Mouse (Mus musculus): ENCODE results near the gene Yy1. TPM values are rescaled to one million over a fixed set of nuclear protein-coding genes. Genes with fewer than 3 reads are reported as not detected.

The Yy1 gene
- polyA plus RNA-seq, 1 experiment = 6.9 TPM

- Histone ChIP-seq H3K4me3 (ENCODE audit: control insufficient read depth, low read depth, low read length) (no peak overlapping the region), H3K4me1 (ENCODE audit: control insufficient read depth, insufficient read depth, low read length) (peaks cover 9% of the 10 kb centered on the region), H3K27me3 (ENCODE audit: control insufficient read depth, insufficient read depth, low read length) (no peaks in the 10 kb centered on the region), H3K27ac (ENCODE audit: control insufficient read depth, insufficient read depth, low read depth, low read length) (no peak overlapping the region), H3K36me3 (ENCODE audit: control insufficient read depth, insufficient read depth, low read length) (no peaks in the 10 kb centered on the region)
- TF ChIP-seq CTCF (IDR thresholded peaks at IDR 0.05; ENCODE audit: control insufficient read depth, insufficient read depth, insufficient replicate concordance, low read depth, low read length) (no peak), POLR2A (IDR thresholded peaks at IDR 0.05; ENCODE audit: control insufficient read depth, low read depth, low read length) (no peak)
These were observed 33.6 kb downstream of the Yy1 start for GRCm38 (mm10) chr12:108826282-108826957.

- H3K27me3 ChIP-seq (ENCODE audit: control insufficient read depth, insufficient read depth, low read length) = no peaks in the 10 kb centered on the region
- TF ChIP-seq POLR2A (IDR thresholded peaks at IDR 0.05; ENCODE audit: control insufficient read depth, low read depth, low read length) = no peak
- TF ChIP-seq CTCF (IDR thresholded peaks at IDR 0.05; ENCODE audit: control insufficient read depth, insufficient read depth, insufficient replicate concordance, low read depth, low read length) = no peak
- H3K27ac ChIP-seq (ENCODE audit: control insufficient read depth, insufficient read depth, low read depth, low read length) = no peak overlapping the region
- H3K36me3 ChIP-seq (ENCODE audit: control insufficient read depth, insufficient read depth, low read length) = no peaks in the 10 kb centered on the region
- H3K4me3 ChIP-seq (ENCODE audit: control insufficient read depth, low read depth, low read length) = no peak overlapping the region
- peaks cover 9% of the 10 kb centered on the region for H3K4me1 ChIP-seq (ENCODE audit: control insufficient read depth, insufficient read depth, low read length)
These were observed 34.3 kb downstream of the Yy1 start for GRCm38 (mm10) chr12:108826958-108827535.

GRCm38 (mm10) chr12:108827641-108828040 is 34.9 kb downstream of the Yy1 start:
- Histone ChIP-seq H3K4me3 (ENCODE audit: control insufficient read depth, low read depth, low read length) (no peak overlapping the region), H3K4me1 (ENCODE audit: control insufficient read depth, insufficient read depth, low read length) (peaks cover 9% of the 10 kb centered on the region), H3K27me3 (ENCODE audit: control insufficient read depth, insufficient read depth, low read length) (no peaks in the 10 kb centered on the region), H3K27ac (ENCODE audit: control insufficient read depth, insufficient read depth, low read depth, low read length) (no peak overlapping the region), H3K36me3 (ENCODE audit: control insufficient read depth, insufficient read depth, low read length) (no peaks in the 10 kb centered on the region)
- no peak for TF ChIP-seq POLR2A (IDR thresholded peaks at IDR 0.05; ENCODE audit: control insufficient read depth, low read depth, low read length)
- no peak for TF ChIP-seq CTCF (IDR thresholded peaks at IDR 0.05; ENCODE audit: control insufficient read depth, insufficient read depth, insufficient replicate concordance, low read depth, low read length)

DNA sequence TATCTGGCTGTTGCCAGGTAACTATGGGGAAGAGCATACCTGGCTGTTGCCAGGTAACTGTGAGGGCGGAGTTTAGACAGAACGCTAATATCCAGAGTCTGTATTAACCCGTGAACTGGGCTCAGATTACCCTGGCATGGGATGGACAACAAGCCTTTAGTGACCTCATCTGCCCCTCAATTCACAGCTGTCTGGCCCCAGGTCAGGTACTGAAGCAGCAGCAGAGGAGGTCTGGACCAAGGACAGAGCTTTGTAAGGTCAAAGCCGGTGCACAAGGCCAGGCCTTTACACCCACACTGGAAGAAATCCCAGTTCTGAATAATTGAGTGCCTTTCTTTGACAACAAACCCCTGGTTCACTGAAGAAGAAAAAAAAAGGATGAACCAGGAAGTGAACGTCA is 36.9 kb downstream of the Yy1 start:
- peaks cover 10% of the 10 kb centered on the region for H3K4me1 ChIP-seq (ENCODE audit: control insufficient read depth, insufficient read depth, low read length)
- no peak overlapping the region for H3K27ac ChIP-seq (ENCODE audit: control insufficient read depth, insufficient read depth, low read depth, low read length)
- H3K27me3 ChIP-seq (ENCODE audit: control insufficient read depth, insufficient read depth, low read length) = no peaks in the 10 kb centered on the region
- H3K4me3 ChIP-seq (ENCODE audit: control insufficient read depth, low read depth, low read length) = peak overlapping the region; percentile 80
- no peak for TF ChIP-seq POLR2A (IDR thresholded peaks at IDR 0.05; ENCODE audit: control insufficient read depth, low read depth, low read length)
- no peak for TF ChIP-seq CTCF (IDR thresholded peaks at IDR 0.05; ENCODE audit: control insufficient read depth, insufficient read depth, insufficient replicate concordance, low read depth, low read length)
- H3K36me3 ChIP-seq (ENCODE audit: control insufficient read depth, insufficient read depth, low read length) = no peaks in the 10 kb centered on the region

- peak overlapping the region; percentile 80 for H3K4me3 ChIP-seq (ENCODE audit: control insufficient read depth, low read depth, low read length)
- H3K27me3 ChIP-seq (ENCODE audit: control insufficient read depth, insufficient read depth, low read length) = no peaks in the 10 kb centered on the region
- H3K36me3 ChIP-seq (ENCODE audit: control insufficient read depth, insufficient read depth, low read length) = no peaks in the 10 kb centered on the region
- no peak overlapping the region for H3K27ac ChIP-seq (ENCODE audit: control insufficient read depth, insufficient read depth, low read depth, low read length)
- no peak for TF ChIP-seq CTCF (IDR thresholded peaks at IDR 0.05; ENCODE audit: control insufficient read depth, insufficient read depth, insufficient replicate concordance, low read depth, low read length)
- no peak for TF ChIP-seq POLR2A (IDR thresholded peaks at IDR 0.05; ENCODE audit: control insufficient read depth, low read depth, low read length)
- H3K4me1 ChIP-seq (ENCODE audit: control insufficient read depth, insufficient read depth, low read length) = peaks cover 16% of the 10 kb centered on the region
These were observed 37.6 kb downstream of the Yy1 start for GRCm38 (mm10) chr12:108830358-108830757.

- no peak overlapping the region for H3K4me3 ChIP-seq (ENCODE audit: control insufficient read depth, low read depth, low read length)
- H3K27ac ChIP-seq (ENCODE audit: control insufficient read depth, insufficient read depth, low read depth, low read length) = no peak overlapping the region
- no peaks in the 10 kb centered on the region for H3K27me3 ChIP-seq (ENCODE audit: control insufficient read depth, insufficient read depth, low read length)
- peaks cover 26% of the 10 kb centered on the region for H3K4me1 ChIP-seq (ENCODE audit: control insufficient read depth, insufficient read depth, low read length)
- H3K36me3 ChIP-seq (ENCODE audit: control insufficient read depth, insufficient read depth, low read length) = no peaks in the 10 kb centered on the region
- TF ChIP-seq POLR2A (IDR thresholded peaks at IDR 0.05; ENCODE audit: control insufficient read depth, low read depth, low read length) (no peak), CTCF (IDR thresholded peaks at IDR 0.05; ENCODE audit: control insufficient read depth, insufficient read depth, insufficient replicate concordance, low read depth, low read length) (no peak)
These were observed 39.3 kb downstream of the Yy1 start for GRCm38 (mm10) chr12:108831966-108832643.

DNA sequence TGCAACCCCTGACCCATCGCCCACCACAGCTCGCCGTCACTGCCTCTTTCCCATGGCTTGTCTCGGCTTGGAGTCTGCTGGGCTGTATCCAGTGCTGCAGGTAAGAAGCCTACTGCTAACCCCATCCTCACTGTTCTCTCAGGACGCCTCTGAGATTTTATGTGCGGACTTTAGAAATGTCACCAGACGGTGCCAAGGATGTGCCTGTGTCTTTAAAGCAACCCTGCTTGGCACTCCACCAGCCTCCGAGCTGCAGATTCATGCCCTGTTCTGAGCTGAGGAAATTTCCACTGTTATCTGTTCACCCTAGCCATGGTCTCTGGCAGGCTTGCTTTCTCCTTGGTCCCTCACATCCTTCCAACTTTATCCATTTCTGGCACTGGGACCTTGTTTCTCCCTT is 40.1 kb downstream of the Yy1 start:
- H3K36me3 ChIP-seq (ENCODE audit: control insufficient read depth, insufficient read depth, low read length) = no peaks in the 10 kb centered on the region
- H3K27me3 ChIP-seq (ENCODE audit: control insufficient read depth, insufficient read depth, low read length) = no peaks in the 10 kb centered on the region
- H3K4me1 ChIP-seq (ENCODE audit: control insufficient read depth, insufficient read depth, low read length) = peaks cover 26% of the 10 kb centered on the region
- H3K27ac ChIP-seq (ENCODE audit: control insufficient read depth, insufficient read depth, low read depth, low read length) = no peak overlapping the region
- no peak for TF ChIP-seq CTCF (IDR thresholded peaks at IDR 0.05; ENCODE audit: control insufficient read depth, insufficient read depth, insufficient replicate concordance, low read depth, low read length)
- TF ChIP-seq POLR2A (IDR thresholded peaks at IDR 0.05; ENCODE audit: control insufficient read depth, low read depth, low read length) = no peak
- H3K4me3 ChIP-seq (ENCODE audit: control insufficient read depth, low read depth, low read length) = no peak overlapping the region
